ENCODE assay signal across 8 mouse cellular contexts in the genomic region with DNA sequence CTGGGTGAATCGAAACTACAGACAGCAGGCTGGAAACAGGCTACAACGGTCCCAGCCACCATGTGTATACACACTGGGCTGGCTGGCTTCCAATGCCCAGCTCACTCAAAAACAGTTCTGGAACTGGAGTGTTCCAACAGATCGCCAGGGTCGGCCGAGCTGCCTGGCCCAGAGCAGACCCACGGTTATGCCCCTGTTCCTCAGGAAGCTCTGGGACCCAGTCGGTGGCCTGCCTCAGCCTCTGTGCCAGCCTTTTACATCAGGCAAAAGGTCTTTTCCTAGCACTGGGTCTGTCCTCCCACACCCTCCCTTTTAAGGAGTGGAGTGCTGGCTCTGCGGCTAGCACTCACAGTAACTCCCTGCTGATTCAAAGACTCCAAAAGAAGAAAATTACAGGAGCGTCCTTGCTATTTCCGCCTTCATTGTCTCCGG. TPM values are rescaled to one million over a fixed set of nuclear protein-coding genes. Genes with fewer than 3 reads are reported as not detected.
DNase-seq lines count a peak whose midpoint lies in the region; ATAC-seq lines count a peak whose summit lies in the region.

No protein-coding gene starts in this region.

- peak overlapping the region; percentile 39 for H3K4me2 ChIP-seq in forebrain, embryonic 16.5 days (ENCODE audit: low read length)
- H3K4me2 ChIP-seq in stomach, embryonic 15.5 days: peak overlapping the region; percentile 11

- 11% methylated on average over 11 of the region's 11 CpGs for WGBS in forebrain, embryonic 16.5 days
- 34% methylated on average over 11 of the region's 11 CpGs for WGBS in stomach, embryonic 15.5 days

- no peaks in the 10 kb centered on the region for H3K27me3 ChIP-seq in forebrain, embryonic 16.5 days (replicated peaks; ENCODE audit: control insufficient read depth, insufficient read depth, low read length)
- H3K27me3 ChIP-seq in stomach, embryonic 15.5 days (replicated peaks): no peaks in the 10 kb centered on the region

- peaks cover 33% of the 10 kb centered on the region for H3K4me1 ChIP-seq in forebrain, embryonic 16.5 days (replicated peaks; ENCODE audit: control insufficient read depth, insufficient read depth, low read length)
- H3K4me1 ChIP-seq in stomach, embryonic 15.5 days: peaks cover 26% of the 10 kb centered on the region

- H3K36me3 ChIP-seq in forebrain, embryonic 16.5 days (ENCODE audit: control insufficient read depth, insufficient read depth): no peaks in the 10 kb centered on the region
- H3K36me3 ChIP-seq in stomach, embryonic 15.5 days: peaks cover 3% of the 10 kb centered on the region; the same call in 1 of the 2 replicates

- intact Hi-C loops in heart, postnatal 25 days (cut with DNase I): no loop called here

- peak; percentile 74 for ATAC-seq in forebrain, embryonic 16.5 days
- ATAC-seq in stomach, embryonic 15.5 days (ENCODE audit: insufficient read depth, low FRiP score, low read depth): peak; percentile 67

- H3K27ac ChIP-seq in forebrain, embryonic 16.5 days (ENCODE audit: low read length): peak overlapping the region; percentile 69
- H3K27ac ChIP-seq in stomach, embryonic 15.5 days: peak overlapping the region; percentile 65

- no peaks in the 10 kb centered on the region for H3K9me3 ChIP-seq in forebrain, embryonic 16.5 days (ENCODE audit: control insufficient read depth, low read length)
- no peaks in the 10 kb centered on the region for H3K9me3 ChIP-seq in stomach, embryonic 15.5 days

- H3K9ac ChIP-seq in forebrain, embryonic 16.5 days (replicated peaks; ENCODE audit: low read depth, low read length): peak overlapping the region; percentile 30
- H3K9ac ChIP-seq in stomach, embryonic 15.5 days: no peak overlapping the region

- peak; percentile 73 for DNase-seq in 3T3-L1 (ENCODE audit: low read depth, low spot score)
- DNase-seq in adrenal gland, postnatal 14 days: peak; percentile 77
- DNase-seq in heart, postnatal 25 days (ENCODE audit: low spot score): peak; percentile 39
- peak; percentile 63 to 69 for DNase-seq in layer of hippocampus, postnatal 10 days (ENCODE audit: low spot score in 2 of 2)
- DNase-seq in lung, postnatal 25 days (ENCODE audit: low spot score): peak; percentile 79
- no peak for DNase-seq in thymus, postnatal 25 days

- no peak overlapping the region for H3K4me3 ChIP-seq in forebrain, embryonic 16.5 days (replicated peaks; ENCODE audit: low read length)
- no peak overlapping the region for H3K4me3 ChIP-seq in stomach, embryonic 15.5 days (replicated peaks)

RNA-seq across cellular contexts. Expression of a gene that starts 34.3 kb away (rescaled TPM):
- 192 and 227 TPM in 2 replicates for total RNA-seq in adrenal gland, postnatal 14 days (2021)
- 39.2 and 52.1 TPM in 2 replicates for polyA plus RNA-seq in forebrain, embryonic 16.5 days (2015; fragmentation: Nextera tagmentation; extraction: Ambion mirVana)
- total RNA-seq in heart, postnatal 25 days (2021): 1 to 10 TPM; 1.7 to 1.8 TPM
- 10 to 100 TPM; 35.6 to 48.3 TPM for total RNA-seq in layer of hippocampus, postnatal 10 days (2021)
- polyA plus RNA-seq in stomach, embryonic 15.5 days (2015; fragmentation: Nextera tagmentation; extraction: Ambion mirVana): 96.7 and 104 TPM in 2 replicates

RNA-seq across cellular contexts. Expression of a gene that starts 35.3 kb away (rescaled TPM):
- 63.2 and 70.6 TPM in 2 replicates for total RNA-seq in adrenal gland, postnatal 14 days (2021)
- 74.6 and 85.2 TPM in 2 replicates for polyA plus RNA-seq in forebrain, embryonic 16.5 days (2015; fragmentation: Nextera tagmentation; extraction: Ambion mirVana)
- total RNA-seq in heart, postnatal 25 days (2021): 10 to 100 TPM; 24.8 to 36.1 TPM
- total RNA-seq in layer of hippocampus, postnatal 10 days (2021): 10 to 100 TPM; 62.3 to 63.6 TPM
- polyA plus RNA-seq in stomach, embryonic 15.5 days (2015; fragmentation: Nextera tagmentation; extraction: Ambion mirVana): 87.8 and 91.4 TPM in 2 replicates

Comparison
In these comparisons a context has a peak if more than half of its experiments do, and no peak if none do; other contexts are left out.
1. RNA of a gene that starts 34.3 kb away (total RNA-seq): 192 to 227 TPM in adrenal gland, postnatal 14 days and 35.6 to 48.3 TPM in layer of hippocampus, postnatal 10 days; 1.7 to 1.8 TPM in heart, postnatal 25 days; every median in the first group is over 10 times any median in the second.